Mouse (Mus musculus): Measurements from ENCODE around the gene B3galnt1. TPM values are rescaled to one million over a fixed set of nuclear protein-coding genes. Genes with fewer than 3 reads are reported as not detected.

B3galnt1 gene
- total and polyA plus RNA-seq, 3 experiments: not detected

- no peak for TF ChIP-seq POLR2AphosphoS5 (IDR thresholded peaks at IDR 0.05; ENCODE audit: borderline replicate concordance, low read depth, low read length)
- TF ChIP-seq MAFK (IDR thresholded peaks at IDR 0.05; ENCODE audit: borderline replicate concordance, low read depth, low read length): no peak
- no peak for TF ChIP-seq MAX (IDR thresholded peaks at IDR 0.05; ENCODE audit: low read length)
- TF ChIP-seq BHLHE40 (IDR thresholded peaks at IDR 0.05; ENCODE audit: borderline replicate concordance, low read depth, low read length): no peak
- no peak for TF ChIP-seq TCF12 (IDR thresholded peaks at IDR 0.05; ENCODE audit: low read depth, low read length)
- no peak for TF ChIP-seq CHD2 (IDR thresholded peaks at IDR 0.05; ENCODE audit: low read length)
- no peak for TF ChIP-seq KAT2A (conservative IDR thresholded peaks at IDR 0.05; ENCODE audit: low read depth, low read length)
- no peak for TF ChIP-seq TBP (IDR thresholded peaks at IDR 0.05; ENCODE audit: low read depth, low read length)
- no peak for TF ChIP-seq ELF1 (IDR thresholded peaks at IDR 0.05; ENCODE audit: low read depth, low read length)
- no peaks in the 10 kb centered on the region for H3K79me2 ChIP-seq (ENCODE audit: control insufficient read depth, insufficient read depth, low read length, poor library complexity)
Observed at GRCm38 (mm10) chr3:69535941-69536647, 62.7 kb downstream of the B3galnt1 start.

GRCm38 (mm10) chr3:69535486-69535885 is 63.3 kb downstream of the B3galnt1 start:
- H3K79me2 ChIP-seq (ENCODE audit: control insufficient read depth, insufficient read depth, low read length, poor library complexity): no peaks in the 10 kb centered on the region
- H3K9ac ChIP-seq (ENCODE audit: control insufficient read depth, low read depth, low read length, poor library complexity, severe bottlenecking): no peak overlapping the region
- H3K27me3 ChIP-seq (ENCODE audit: control insufficient read depth in 1 of 2, insufficient read depth in 2 of 2, low read length in 2 of 2): no peaks in the 10 kb centered on the region
- TF ChIP-seq RAD21 (IDR thresholded peaks at IDR 0.05; ENCODE audit: low read depth, low read length) (no peak), BHLHE40 (IDR thresholded peaks at IDR 0.05; ENCODE audit: borderline replicate concordance, low read depth, low read length) (no peak)
- no peaks in the 10 kb centered on the region for H3K4me1 ChIP-seq (ENCODE audit: control insufficient read depth in 1 of 2, insufficient read depth in 2 of 2, low read length in 2 of 2)
- DNase-seq (ENCODE audit: low read depth, low spot score): no peak
- H3K36me3 ChIP-seq (ENCODE audit: control insufficient read depth in 1 of 2, insufficient read depth in 2 of 2, low read length in 2 of 2): no peaks in the 10 kb centered on the region
- H3K9me3 ChIP-seq (replicated peaks; ENCODE audit: insufficient read depth, low read length): no peaks in the 10 kb centered on the region
- H3K4me3 ChIP-seq (ENCODE audit: control insufficient read depth in 1 of 2, insufficient read depth in 1 of 2, low read depth in 2 of 2, low read length in 2 of 2): no peak overlapping the region
- H3K27ac ChIP-seq (ENCODE audit: control insufficient read depth, low read depth, low read length): no peak overlapping the region

More at GRCm38 (mm10) chr3:69535941-69536647, 62.7 kb downstream of the B3galnt1 start:
- H3K4me1 ChIP-seq (ENCODE audit: control insufficient read depth in 1 of 2, insufficient read depth in 2 of 2, low read length in 2 of 2): no peaks in the 10 kb centered on the region
- H3K27ac ChIP-seq (ENCODE audit: control insufficient read depth, low read depth, low read length): no peak overlapping the region
- no peak overlapping the region for H3K4me3 ChIP-seq (ENCODE audit: control insufficient read depth in 1 of 2, insufficient read depth in 1 of 2, low read depth in 2 of 2, low read length in 2 of 2)
- no peaks in the 10 kb centered on the region for H3K9me3 ChIP-seq (replicated peaks; ENCODE audit: insufficient read depth, low read length)
- H3K9ac ChIP-seq (ENCODE audit: control insufficient read depth, low read depth, low read length, poor library complexity, severe bottlenecking): no peak overlapping the region
- DNase-seq (ENCODE audit: low read depth, low spot score): no peak
- H3K27me3 ChIP-seq (ENCODE audit: control insufficient read depth in 1 of 2, insufficient read depth in 2 of 2, low read length in 2 of 2): no peaks in the 10 kb centered on the region
- H3K36me3 ChIP-seq (ENCODE audit: control insufficient read depth in 1 of 2, insufficient read depth in 2 of 2, low read length in 2 of 2): no peaks in the 10 kb centered on the region

- Histone ChIP-seq H3K79me2 (ENCODE audit: control insufficient read depth, insufficient read depth, low read length, poor library complexity) (no peaks in the 10 kb centered on the region), H3K9ac (ENCODE audit: control insufficient read depth, low read depth, low read length, poor library complexity, severe bottlenecking) (no peak overlapping the region), H3K9me3 (replicated peaks; ENCODE audit: insufficient read depth, low read length) (no peaks in the 10 kb centered on the region), H3K4me1 (ENCODE audit: control insufficient read depth in 1 of 2, insufficient read depth in 2 of 2, low read length in 2 of 2) (no peaks in the 10 kb centered on the region), H3K27me3 (ENCODE audit: control insufficient read depth in 1 of 2, insufficient read depth in 2 of 2, low read length in 2 of 2) (no peaks in the 10 kb centered on the region), H3K4me3 (ENCODE audit: control insufficient read depth in 1 of 2, insufficient read depth in 1 of 2, low read depth in 2 of 2, low read length in 2 of 2) (no peak overlapping the region), H3K36me3 (ENCODE audit: control insufficient read depth in 1 of 2, insufficient read depth in 2 of 2, low read length in 2 of 2) (no peaks in the 10 kb centered on the region), H3K27ac (ENCODE audit: control insufficient read depth, low read depth, low read length) (no peak overlapping the region)
- DNase-seq (ENCODE audit: low read depth, low spot score): no peak
- TF ChIP-seq GATA1 (IDR thresholded peaks at IDR 0.05; ENCODE audit: low read depth, low read length) (no peak), MAZ (IDR thresholded peaks at IDR 0.05; ENCODE audit: low read depth, low read length) (no peak), POLR2AphosphoS5 (IDR thresholded peaks at IDR 0.05; ENCODE audit: borderline replicate concordance, low read depth, low read length) (no peak), EP300 (IDR thresholded peaks at IDR 0.05; ENCODE audit: low read depth in 1 of 2, low read length in 2 of 2) (no peak), SMC3 (IDR thresholded peaks at IDR 0.05; ENCODE audit: low read depth, low read length) (no peak), ZNF384 (IDR thresholded peaks at IDR 0.05; ENCODE audit: low read depth, low read length) (no peak), CHD1 (IDR thresholded peaks at IDR 0.05; ENCODE audit: low read depth, low read length) (no peak), SIN3A (IDR thresholded peaks at IDR 0.05; ENCODE audit: low read length) (no peak), KAT2A (conservative IDR thresholded peaks at IDR 0.05; ENCODE audit: low read depth, low read length) (no peak), GABPA (IDR thresholded peaks at IDR 0.05; ENCODE audit: low read depth, low read length) (no peak), ZMIZ1 (IDR thresholded peaks at IDR 0.05; ENCODE audit: low read depth, low read length) (no peak), USF2 (IDR thresholded peaks at IDR 0.05; ENCODE audit: borderline replicate concordance in 1 of 2, insufficient read depth in 1 of 2, low read depth in 1 of 2, low read length in 2 of 2) (no peak), CTCF (IDR thresholded peaks at IDR 0.05 in 2 of 3, conservative IDR thresholded peaks at IDR 0.05 in 1 of 3; ENCODE audit: control insufficient read depth in 1 of 3, insufficient read depth in 1 of 3, low read depth in 2 of 3, low read length in 3 of 3, poor library complexity in 1 of 3, severe bottlenecking in 1 of 3) (no peak), RAD21 (IDR thresholded peaks at IDR 0.05; ENCODE audit: low read depth, low read length) (no peak), RCOR1 (IDR thresholded peaks at IDR 0.05; ENCODE audit: low read depth, low read length) (no peak)
Observed at GRCm38 (mm10) chr3:69532687-69533086, 66.1 kb downstream of the B3galnt1 start.
